Mouse (Mus musculus): Measurements from ENCODE around the gene Ankrd13d. TPM values are rescaled to one million over a fixed set of nuclear protein-coding genes. Genes with fewer than 3 reads are reported as not detected.
A peak's percentile ranks its signal among the peaks of the same experiment; 100 is the strongest.

Ankrd13d gene
- polyA plus RNA-seq, 1 experiment from 2014 or later: 62.9 TPM

- 71% methylated on average over 8 of the region's 8 CpGs for WGBS
- no peak overlapping the region for H3K27ac ChIP-seq (ENCODE audit: low read depth, low read length)
- no peak for ATAC-seq (ENCODE audit: low read depth)
Measured at GRCm38 (mm10) chr19:4240247-4240668, 42.7 kb downstream of the Ankrd13d start.

GRCm38 (mm10) chr19:4234548-4234947 lies 48.4 kb downstream of the Ankrd13d start:
- Histone ChIP-seq H3K4me3 (ENCODE audit: low read depth, low read length) (no peak overlapping the region), H3K27me3 (ENCODE audit: control insufficient read depth, insufficient read depth, low read length) (no peaks in the 10 kb centered on the region), H3K9ac (replicated peaks; ENCODE audit: low read depth, low read length) (no peak overlapping the region), H3K4me2 (ENCODE audit: low read depth, low read length) (no peak overlapping the region), H3K9me3 (ENCODE audit: control insufficient read depth, low read length) (no peaks in the 10 kb centered on the region), H3K27ac (ENCODE audit: low read depth, low read length) (no peak overlapping the region), H3K4me1 (ENCODE audit: control insufficient read depth, insufficient read depth, low read length) (peaks cover 8% of the 10 kb centered on the region), H3K36me3 (ENCODE audit: control insufficient read depth, insufficient read depth, low read length) (no peaks in the 10 kb centered on the region)
- whole genome bisulfite sequencing: 79% methylated on average over 4 of the region's 4 CpGs
- no peak for ATAC-seq (ENCODE audit: low read depth)

More at GRCm38 (mm10) chr19:4240247-4240668, 42.7 kb downstream of the Ankrd13d start:
- Histone ChIP-seq H3K4me3 (ENCODE audit: low read depth, low read length) (no peak overlapping the region), H3K4me1 (ENCODE audit: control insufficient read depth, insufficient read depth, low read length) (no peaks in the 10 kb centered on the region), H3K36me3 (ENCODE audit: control insufficient read depth, insufficient read depth, low read length) (no peaks in the 10 kb centered on the region), H3K4me2 (ENCODE audit: low read depth, low read length) (no peak overlapping the region), H3K9ac (replicated peaks; ENCODE audit: low read depth, low read length) (no peak overlapping the region), H3K27me3 (ENCODE audit: control insufficient read depth, insufficient read depth, low read length) (no peaks in the 10 kb centered on the region), H3K9me3 (ENCODE audit: control insufficient read depth, low read length) (no peaks in the 10 kb centered on the region)

- WGBS: 85% methylated on average over 7 of the region's 7 CpGs
- no peak for ATAC-seq (ENCODE audit: low read depth)
- Histone ChIP-seq H3K4me1 (ENCODE audit: control insufficient read depth, insufficient read depth, low read length) (peaks cover 8% of the 10 kb centered on the region), H3K27ac (ENCODE audit: low read depth, low read length) (no peak overlapping the region), H3K4me3 (ENCODE audit: low read depth, low read length) (no peak overlapping the region; the same call in 1 of the 2 replicates), H3K9ac (replicated peaks; ENCODE audit: low read depth, low read length) (no peak overlapping the region), H3K36me3 (ENCODE audit: control insufficient read depth, insufficient read depth, low read length) (no peaks in the 10 kb centered on the region), H3K4me2 (ENCODE audit: low read depth, low read length) (peak overlapping the region; percentile 83; the same call in 1 of the 2 replicates), H3K27me3 (ENCODE audit: control insufficient read depth, insufficient read depth, low read length) (no peaks in the 10 kb centered on the region), H3K9me3 (ENCODE audit: control insufficient read depth, low read length) (no peaks in the 10 kb centered on the region)
Measured at GRCm38 (mm10) chr19:4232651-4233050, 50.3 kb downstream of the Ankrd13d start.

GRCm38 (mm10) chr19:4232186-4232572 lies 50.8 kb downstream of the Ankrd13d start:
- ATAC-seq (ENCODE audit: low read depth): no peak
- H3K27ac ChIP-seq (ENCODE audit: low read depth, low read length): peak overlapping the region; percentile 72

GRCm38 (mm10) chr19:4231253-4232185 lies 51.4 kb downstream of the Ankrd13d start, which contains the start of gene Pold4:
TSS of gene Pold4 (plus strand) at chr19:4231899.
- Histone ChIP-seq H3K9ac (replicated peaks; ENCODE audit: low read depth, low read length) (peak within 1 kb of the TSS; percentile 71), H3K4me2 (ENCODE audit: low read depth, low read length) (peak within 1 kb of the TSS; percentile 83), H3K27ac (ENCODE audit: low read depth, low read length) (peak within 1 kb of the TSS; percentile 72), H3K9me3 (ENCODE audit: control insufficient read depth, low read length) (no peaks in the 10 kb centered on the region), H3K36me3 (ENCODE audit: control insufficient read depth, insufficient read depth, low read length) (no peaks in the 10 kb centered on the region), H3K4me3 (ENCODE audit: low read depth, low read length) (peak within 1 kb of the TSS; percentile 50), H3K4me1 (ENCODE audit: control insufficient read depth, insufficient read depth, low read length) (peaks cover 8% of the 10 kb centered on the region), H3K27me3 (ENCODE audit: control insufficient read depth, insufficient read depth, low read length) (no peaks in the 10 kb centered on the region)
- 9% methylated on average over 26 of the region's 26 CpGs for WGBS
- peak; percentile 90 for ATAC-seq (ENCODE audit: low read depth)

More at GRCm38 (mm10) chr19:4232186-4232572, 50.8 kb downstream of the Ankrd13d start:
- Histone ChIP-seq H3K9ac (replicated peaks; ENCODE audit: low read depth, low read length) (peak overlapping the region; percentile 71), H3K27me3 (ENCODE audit: control insufficient read depth, insufficient read depth, low read length) (no peaks in the 10 kb centered on the region), H3K4me3 (ENCODE audit: low read depth, low read length) (peak overlapping the region; percentile 50), H3K4me1 (ENCODE audit: control insufficient read depth, insufficient read depth, low read length) (peaks cover 8% of the 10 kb centered on the region), H3K9me3 (ENCODE audit: control insufficient read depth, low read length) (no peaks in the 10 kb centered on the region), H3K4me2 (ENCODE audit: low read depth, low read length) (peak overlapping the region; percentile 83), H3K36me3 (ENCODE audit: control insufficient read depth, insufficient read depth, low read length) (no peaks in the 10 kb centered on the region)
- 52% methylated on average over 2 of the region's 2 CpGs for WGBS

- Histone ChIP-seq H3K27me3 (ENCODE audit: control insufficient read depth, insufficient read depth, low read length) (no peaks in the 10 kb centered on the region), H3K27ac (ENCODE audit: low read depth, low read length) (no peak overlapping the region), H3K4me1 (ENCODE audit: control insufficient read depth, insufficient read depth, low read length) (peaks cover 8% of the 10 kb centered on the region), H3K9ac (replicated peaks; ENCODE audit: low read depth, low read length) (no peak overlapping the region), H3K4me2 (ENCODE audit: low read depth, low read length) (no peak overlapping the region), H3K4me3 (ENCODE audit: low read depth, low read length) (no peak overlapping the region), H3K36me3 (ENCODE audit: control insufficient read depth, insufficient read depth, low read length) (no peaks in the 10 kb centered on the region), H3K9me3 (ENCODE audit: control insufficient read depth, low read length) (no peaks in the 10 kb centered on the region)
- WGBS: 75% methylated on average over 8 of the region's 8 CpGs
- no peak for ATAC-seq (ENCODE audit: low read depth)
Measured at GRCm38 (mm10) chr19:4230415-4230814, 52.5 kb downstream of the Ankrd13d start.

- ATAC-seq (ENCODE audit: low read depth): no peak
- no peak overlapping the region for H3K4me2 ChIP-seq (ENCODE audit: low read depth, low read length)
- H3K9ac ChIP-seq (replicated peaks; ENCODE audit: low read depth, low read length): no peak overlapping the region
- 39% methylated on average over 9 of the region's 9 CpGs for WGBS
- peaks cover 8% of the 10 kb centered on the region for H3K4me1 ChIP-seq (ENCODE audit: control insufficient read depth, insufficient read depth, low read length)
- H3K4me3 ChIP-seq (ENCODE audit: low read depth, low read length): no peak overlapping the region
- no peaks in the 10 kb centered on the region for H3K9me3 ChIP-seq (ENCODE audit: control insufficient read depth, low read length)
- H3K36me3 ChIP-seq (ENCODE audit: control insufficient read depth, insufficient read depth, low read length): no peaks in the 10 kb centered on the region
- no peaks in the 10 kb centered on the region for H3K27me3 ChIP-seq (ENCODE audit: control insufficient read depth, insufficient read depth, low read length)
- no peak overlapping the region for H3K27ac ChIP-seq (ENCODE audit: low read depth, low read length)
Measured at GRCm38 (mm10) chr19:4229451-4230076, 53.4 kb downstream of the Ankrd13d start.

- no peak overlapping the region for H3K4me2 ChIP-seq (ENCODE audit: low read depth, low read length)
- no peak overlapping the region for H3K9ac ChIP-seq (replicated peaks; ENCODE audit: low read depth, low read length)
- no peaks in the 10 kb centered on the region for H3K27me3 ChIP-seq (ENCODE audit: control insufficient read depth, insufficient read depth, low read length)
- H3K4me1 ChIP-seq (ENCODE audit: control insufficient read depth, insufficient read depth, low read length): peaks cover 8% of the 10 kb centered on the region
- ATAC-seq (ENCODE audit: low read depth): no peak
- no peaks in the 10 kb centered on the region for H3K36me3 ChIP-seq (ENCODE audit: control insufficient read depth, insufficient read depth, low read length)
- H3K9me3 ChIP-seq (ENCODE audit: control insufficient read depth, low read length): no peaks in the 10 kb centered on the region
- no peak overlapping the region for H3K4me3 ChIP-seq (ENCODE audit: low read depth, low read length)
- 72% methylated on average over 4 of the region's 4 CpGs for WGBS
- no peak overlapping the region for H3K27ac ChIP-seq (ENCODE audit: low read depth, low read length)
Measured at GRCm38 (mm10) chr19:4228891-4229290, 54.0 kb downstream of the Ankrd13d start.
